Mouse (Mus musculus): ENCODE results near the gene Vps37d. TPM values are rescaled to one million over a fixed set of nuclear protein-coding genes. Genes with fewer than 3 reads are reported as not detected.

Vps37d gene
- polyA plus RNA-seq, 1 experiment from 2014 or later: 7.2 TPM

DNA sequence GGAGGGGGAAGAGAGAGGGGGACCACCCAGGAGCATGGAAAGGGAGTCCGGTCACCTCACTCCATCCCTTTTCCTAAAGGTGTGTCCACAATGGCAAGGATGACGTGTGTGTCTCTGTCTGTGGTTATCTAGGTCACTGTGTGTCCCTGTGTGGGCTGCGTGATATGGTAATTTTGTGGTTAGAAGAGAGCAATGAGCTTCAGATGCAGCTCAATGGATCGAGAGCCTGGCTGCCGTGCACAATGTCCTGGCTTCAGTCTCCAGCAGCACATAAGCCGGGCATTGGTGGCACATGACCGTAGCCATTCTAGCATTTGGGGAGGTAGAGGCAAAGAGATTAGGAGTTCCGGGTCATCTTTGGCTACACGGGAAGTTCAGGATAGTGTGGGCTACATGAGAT, 38.5 kb downstream of the Vps37d start:
- no peaks in the 10 kb centered on the region for H3K27me3 ChIP-seq (ENCODE audit: low read depth, poor library complexity, severe bottlenecking)
- peaks cover 21% of the 10 kb centered on the region for H3K4me1 ChIP-seq
- H3K27ac ChIP-seq (replicated peaks): no peak overlapping the region
- no peak overlapping the region for H3K4me3 ChIP-seq
- H3K9me3 ChIP-seq (replicated peaks): 0 out of 2 replicates have a peak, but pooled peaks cover 4% of the 10 kb centered on the region
- peaks cover 19% of the 10 kb centered on the region for H3K36me3 ChIP-seq
- 86% methylated on average over 9 of the region's 9 CpGs for WGBS
- DNase-seq (ENCODE audit: low spot score): no peak

DNA sequence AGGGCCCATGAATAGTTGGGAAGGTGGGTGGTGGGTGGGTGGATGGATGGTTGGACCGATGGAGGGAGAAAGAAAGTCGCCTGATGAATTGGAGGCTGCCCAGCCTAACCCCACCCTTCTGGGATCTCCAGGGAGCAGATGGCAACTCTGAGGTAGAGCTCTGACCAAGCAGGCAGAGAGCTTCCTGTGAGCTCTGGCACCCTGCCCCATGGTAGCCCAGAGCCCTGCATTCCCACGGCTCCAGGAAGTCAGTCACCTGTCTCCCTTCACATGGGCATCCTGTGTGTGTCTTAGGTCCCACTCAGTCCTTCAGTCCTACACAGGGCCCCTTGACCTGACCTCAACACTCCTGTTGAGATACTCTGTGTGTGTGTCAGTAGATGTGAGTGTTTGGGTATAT, 40.1 kb downstream of the Vps37d start:
- H3K27ac ChIP-seq (replicated peaks): no peak overlapping the region
- H3K4me1 ChIP-seq: peaks cover 21% of the 10 kb centered on the region
- H3K36me3 ChIP-seq: peaks cover 16% of the 10 kb centered on the region
- 90% methylated on average over 3 of the region's 3 CpGs for WGBS
- no peak for DNase-seq (ENCODE audit: low spot score)
- H3K4me3 ChIP-seq: no peak overlapping the region
- H3K9me3 ChIP-seq (replicated peaks): 0 out of 2 replicates have a peak, but pooled peaks cover 12% of the 10 kb centered on the region
- no peaks in the 10 kb centered on the region for H3K27me3 ChIP-seq (ENCODE audit: low read depth, poor library complexity, severe bottlenecking)

DNA sequence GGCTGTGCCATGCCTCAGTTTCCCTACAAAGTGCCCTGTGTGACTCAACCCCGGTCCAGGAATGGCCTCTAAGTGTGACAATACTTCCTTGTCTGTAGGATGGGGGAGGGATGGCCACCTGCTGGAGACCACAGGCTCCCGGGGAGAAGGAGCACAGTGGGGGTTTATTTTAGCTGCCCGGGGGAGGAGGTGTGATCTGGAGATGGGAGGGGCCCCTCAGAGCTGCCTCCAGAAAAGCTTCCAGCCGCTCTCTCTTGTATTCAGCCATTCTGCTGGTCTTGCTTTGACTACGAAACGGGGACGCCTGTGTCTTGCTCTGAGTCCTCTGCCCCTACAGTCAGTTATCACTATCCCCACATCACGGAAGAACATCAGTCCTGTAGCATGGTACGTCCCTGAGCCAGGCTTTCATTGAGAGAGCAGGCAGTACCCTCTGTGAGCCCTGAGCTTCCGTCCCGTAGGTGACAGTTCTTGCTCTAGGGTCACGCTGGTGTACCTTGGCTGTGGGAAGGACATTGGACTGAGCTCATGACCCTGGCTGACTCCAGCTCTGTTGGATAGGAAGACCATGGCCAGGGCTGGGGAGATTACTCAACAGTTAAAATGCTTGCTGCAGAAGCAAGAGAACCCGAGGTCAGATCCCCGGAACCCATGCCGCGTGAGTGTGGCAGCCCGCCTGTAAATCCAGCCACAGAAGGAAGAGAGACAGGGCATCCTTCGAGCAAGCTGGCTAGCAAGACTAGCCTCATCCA, 42.3 kb downstream of the Vps37d start:
- DNase-seq (ENCODE audit: low spot score): no peak
- H3K9me3 ChIP-seq (replicated peaks): peaks cover 12% of the 10 kb centered on the region; the same call in 1 of the 2 replicates
- H3K27me3 ChIP-seq (ENCODE audit: low read depth, poor library complexity, severe bottlenecking): no peaks in the 10 kb centered on the region
- WGBS: 66% methylated on average over 18 of the region's 18 CpGs
- peaks cover 12% of the 10 kb centered on the region for H3K36me3 ChIP-seq
- no peak overlapping the region for H3K27ac ChIP-seq (replicated peaks)
- H3K4me3 ChIP-seq: no peak overlapping the region
- peaks cover 7% of the 10 kb centered on the region; the same call in 1 of the 2 replicates for H3K4me1 ChIP-seq

DNA sequence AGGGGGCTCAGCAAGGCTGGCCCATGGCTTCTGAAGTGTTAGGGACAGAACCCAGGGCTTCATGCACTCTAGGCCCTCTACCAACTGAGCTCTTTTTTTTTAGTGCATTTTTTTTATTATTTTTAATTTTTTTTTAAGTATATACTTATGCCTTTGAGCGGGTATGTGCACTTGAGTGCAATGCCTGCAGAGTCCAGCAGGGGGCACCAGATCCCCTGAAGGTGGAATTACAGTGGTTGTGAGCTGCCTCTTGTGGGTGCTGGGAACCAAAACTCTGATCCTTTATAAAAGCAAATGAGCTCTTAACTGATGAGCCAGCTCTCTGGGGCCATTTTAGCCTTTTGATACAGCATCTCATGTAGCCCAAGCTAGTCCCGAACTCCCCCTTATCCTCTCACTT, 43.5 kb downstream of the Vps37d start:
- WGBS: 97% methylated on average over 2 of the region's 2 CpGs
- H3K4me3 ChIP-seq: no peak overlapping the region
- H3K9me3 ChIP-seq (replicated peaks): peaks cover 12% of the 10 kb centered on the region; the same call in 1 of the 2 replicates
- no peak for DNase-seq (ENCODE audit: low spot score)
- H3K4me1 ChIP-seq: no peaks in the 10 kb centered on the region
- H3K27ac ChIP-seq (replicated peaks): no peak overlapping the region
- H3K27me3 ChIP-seq (ENCODE audit: low read depth, poor library complexity, severe bottlenecking): no peaks in the 10 kb centered on the region
- H3K36me3 ChIP-seq: peaks cover 15% of the 10 kb centered on the region

DNA sequence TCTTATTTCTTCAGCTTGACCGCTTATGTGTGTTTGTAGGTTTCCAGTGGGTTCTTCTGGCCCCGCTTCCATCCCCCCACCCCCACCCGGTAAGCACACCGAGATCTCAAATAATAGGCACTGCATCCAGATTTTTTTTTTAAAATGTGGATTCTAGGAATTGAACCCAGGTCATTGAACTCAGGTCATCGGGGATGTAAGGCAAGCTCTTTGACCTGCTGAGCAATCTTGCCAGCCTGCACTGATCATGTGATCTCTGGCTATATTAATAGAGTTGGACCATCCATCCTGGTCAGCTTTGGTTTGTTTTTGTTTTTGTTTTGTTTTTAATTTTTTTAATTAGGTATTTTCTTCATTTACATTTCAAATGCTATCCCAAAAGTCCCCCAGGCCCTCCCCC, 45.5 kb downstream of the Vps37d start:
- Histone ChIP-seq H3K27me3 (ENCODE audit: low read depth, poor library complexity, severe bottlenecking) (no peaks in the 10 kb centered on the region), H3K27ac (replicated peaks) (no peak overlapping the region), H3K36me3 (0 out of 2 replicates have a peak, but pooled peaks cover 8% of the 10 kb centered on the region), H3K4me1 (peaks cover 9% of the 10 kb centered on the region), H3K9me3 (replicated peaks) (peaks cover 12% of the 10 kb centered on the region; the same call in 1 of the 2 replicates), H3K4me3 (no peak overlapping the region)
- WGBS: 93% methylated on average over 5 of the region's 5 CpGs
- DNase-seq (ENCODE audit: low spot score): no peak

DNA sequence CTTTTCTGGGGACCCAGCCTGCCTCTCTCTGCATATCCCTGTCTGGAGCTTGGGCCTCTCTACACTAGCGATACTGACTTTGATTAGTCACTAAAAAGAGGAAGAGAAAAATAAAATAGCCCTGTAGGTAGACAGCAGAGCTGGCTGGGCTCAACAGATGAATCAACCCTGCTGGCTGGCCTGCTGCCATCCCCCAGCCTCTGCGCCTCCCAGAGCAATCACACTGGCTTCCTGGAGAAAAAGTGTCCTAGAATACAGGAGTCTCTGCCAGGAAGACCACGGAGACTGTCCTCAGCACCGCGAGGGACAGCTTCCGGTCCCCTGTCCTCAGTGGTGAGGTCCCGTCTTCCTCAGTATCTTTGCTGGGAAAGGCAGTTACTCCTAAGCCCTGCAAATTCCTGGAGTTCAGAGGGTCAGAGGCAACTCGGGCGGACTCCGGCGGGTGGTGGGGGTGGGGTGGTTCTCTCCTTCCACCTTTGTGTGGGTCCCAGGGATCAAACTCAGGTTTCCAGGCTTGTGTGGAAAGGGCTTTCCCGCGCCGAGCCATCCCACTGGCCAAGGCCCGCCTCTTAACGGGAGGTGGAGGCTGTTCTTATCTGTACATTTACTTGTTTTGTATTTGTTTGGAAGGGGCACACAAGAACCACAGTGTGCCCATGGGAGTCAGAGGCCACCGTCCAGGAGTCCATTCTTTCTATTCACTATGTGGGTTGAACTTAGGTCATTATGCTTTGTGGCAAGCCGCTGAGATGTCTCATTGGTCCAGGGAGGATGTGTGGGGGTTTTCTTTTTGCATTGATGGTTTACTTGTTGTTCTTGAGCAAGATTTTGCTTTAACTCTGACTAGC, 48.8 kb downstream of the Vps37d start:
- H3K27ac ChIP-seq (replicated peaks): no peak overlapping the region; the same call in 1 of the 2 replicates
- peaks cover 13% of the 10 kb centered on the region for H3K27me3 ChIP-seq (ENCODE audit: low read depth, poor library complexity, severe bottlenecking)
- 61% methylated on average over 18 of the region's 18 CpGs for WGBS
- H3K4me1 ChIP-seq: peaks cover 23% of the 10 kb centered on the region
- H3K4me3 ChIP-seq: no peak overlapping the region
- peaks cover 6% of the 10 kb centered on the region; the same call in 1 of the 2 replicates for H3K9me3 ChIP-seq (replicated peaks)
- DNase-seq (ENCODE audit: low spot score): no peak
- 0 out of 2 replicates have a peak, but pooled peaks cover 4% of the 10 kb centered on the region for H3K36me3 ChIP-seq

DNA sequence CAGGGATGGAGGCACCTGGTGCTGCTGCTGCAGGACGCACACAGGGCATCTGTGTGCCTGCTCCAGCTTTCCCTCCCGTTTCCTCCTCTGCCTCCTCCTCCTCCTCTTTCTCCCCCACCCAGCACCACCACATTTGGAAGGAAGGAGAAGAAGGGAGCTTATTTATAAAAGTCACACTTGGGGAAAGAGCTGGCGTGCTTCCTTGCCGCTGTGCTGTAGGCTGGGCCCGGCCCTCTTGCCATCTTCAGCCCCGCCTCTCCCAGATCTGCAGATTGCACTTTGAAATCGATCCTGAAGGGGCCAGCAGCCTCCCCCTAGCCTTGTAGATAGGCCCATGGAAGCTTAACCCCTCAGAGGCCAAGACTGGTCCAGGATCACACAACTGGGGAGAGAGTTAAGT, 52.2 kb downstream of the Vps37d start:
- no peak for DNase-seq (ENCODE audit: low spot score)
- Histone ChIP-seq H3K4me1 (peaks cover 36% of the 10 kb centered on the region), H3K9me3 (replicated peaks) (no peaks in the 10 kb centered on the region), H3K4me3 (0 out of 2 replicates have a peak overlapping the region, but pooled peaks have one; percentile 5), H3K27ac (replicated peaks) (no peak overlapping the region), H3K36me3 (0 out of 2 replicates have a peak, but pooled peaks cover 3% of the 10 kb centered on the region), H3K27me3 (ENCODE audit: low read depth, poor library complexity, severe bottlenecking) (peaks cover 17% of the 10 kb centered on the region)
- WGBS: 17% methylated on average over 7 of the region's 7 CpGs

DNA sequence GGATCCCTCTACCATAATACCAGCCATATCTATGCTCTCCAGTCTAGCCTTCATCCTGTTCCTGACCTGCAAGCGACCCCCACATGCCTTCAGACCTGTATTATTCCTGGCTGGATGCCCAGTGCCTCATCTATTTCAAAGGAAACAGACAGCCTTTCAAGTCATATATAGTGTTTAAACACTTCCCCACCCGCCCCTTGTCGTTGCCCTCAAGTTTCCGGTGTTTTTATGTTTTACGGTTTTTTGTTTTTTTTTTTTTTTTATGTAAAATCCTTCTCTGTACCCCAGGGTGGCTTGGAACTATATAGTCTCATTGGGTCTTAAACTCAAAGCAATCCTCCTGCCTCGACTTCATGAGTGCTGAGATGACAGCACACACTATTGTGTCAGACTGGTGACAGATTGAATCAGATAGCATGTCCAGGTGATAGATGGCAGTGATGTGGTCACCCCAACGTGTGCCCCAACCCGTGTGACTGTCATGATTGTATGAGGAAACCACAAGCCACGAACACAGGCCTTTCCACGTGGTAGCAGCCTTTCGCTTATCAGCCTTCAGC, 53.3 kb downstream of the Vps37d start:
- H3K36me3 ChIP-seq: no peaks in the 10 kb centered on the region
- H3K4me1 ChIP-seq: peaks cover 36% of the 10 kb centered on the region
- H3K27ac ChIP-seq (replicated peaks): no peak overlapping the region
- peak overlapping the region; percentile 75 for H3K4me3 ChIP-seq
- WGBS: 80% methylated on average over 11 of the region's 11 CpGs
- no peak for DNase-seq (ENCODE audit: low spot score)
- H3K9me3 ChIP-seq (replicated peaks): no peaks in the 10 kb centered on the region
- peaks cover 17% of the 10 kb centered on the region for H3K27me3 ChIP-seq (ENCODE audit: low read depth, poor library complexity, severe bottlenecking)

DNA sequence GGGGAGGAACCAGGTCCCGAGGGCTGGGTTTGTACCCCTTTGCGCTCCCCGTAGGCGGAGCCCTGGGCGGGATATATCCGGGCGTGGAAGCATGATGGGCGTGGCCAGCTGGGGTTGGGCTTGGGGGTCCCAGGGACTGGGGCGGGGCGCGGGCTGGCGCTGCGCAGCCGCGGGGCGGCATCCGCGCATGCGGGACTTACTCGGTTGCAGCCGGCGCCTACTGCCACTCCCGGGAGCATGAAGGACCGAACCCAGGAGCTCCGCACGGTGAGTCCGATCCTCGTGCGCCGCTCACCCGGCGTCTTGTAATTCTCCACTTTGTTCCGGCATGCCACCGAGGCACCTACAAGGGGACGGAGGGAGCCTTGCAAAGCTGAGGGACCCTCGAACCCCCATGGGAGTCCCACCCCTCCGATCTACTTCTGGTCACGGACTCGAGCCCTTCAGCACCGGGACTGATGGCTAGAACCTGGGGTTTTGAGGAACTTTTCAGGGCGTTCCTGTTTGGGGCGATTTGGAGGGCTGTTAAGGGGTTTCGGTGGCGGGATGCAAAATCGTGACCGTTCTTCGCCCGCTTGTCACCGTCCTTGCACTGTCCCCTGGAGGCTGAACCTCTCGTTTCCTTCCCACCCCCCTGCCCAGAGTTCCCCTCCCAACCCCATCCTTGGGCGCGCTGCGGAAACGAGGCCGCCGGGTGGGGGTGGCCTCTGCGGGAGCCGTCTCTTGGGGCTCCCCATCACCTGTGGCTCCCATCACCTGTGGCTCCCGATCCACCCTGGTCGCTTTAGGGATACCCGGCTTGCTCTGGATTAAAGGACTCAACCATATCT, 54.5 kb downstream of the Vps37d start, which contains the start of gene Stx1a:
TSS of gene Stx1a (plus strand) at position 139 of the 830 bp plus-strand sequence.
- under 1% methylated on average over 61 of the region's 61 CpGs for WGBS
- H3K27ac ChIP-seq (replicated peaks): peak within 1 kb of the TSS; percentile 86
- peak; percentile 92 for DNase-seq (ENCODE audit: low spot score)
- H3K9me3 ChIP-seq (replicated peaks): no peaks in the 10 kb centered on the region
- no peaks in the 10 kb centered on the region for H3K36me3 ChIP-seq
- H3K4me3 ChIP-seq: peak within 1 kb of the TSS; percentile 75
- H3K4me1 ChIP-seq: peaks cover 27% of the 10 kb centered on the region
- peaks cover 17% of the 10 kb centered on the region for H3K27me3 ChIP-seq (ENCODE audit: low read depth, poor library complexity, severe bottlenecking)

All from midbrain, embryonic 10.5 days (tissue).